Mouse (Mus musculus) intestine, embryonic 16.5 days (tissue): ENCODE results near the gene Tecpr1. TPM values are rescaled to one million over a fixed set of nuclear protein-coding genes. Genes with fewer than 3 reads are reported as not detected.

ENCODE experiments used
- ATAC-seq: fragments of 200-750 bp; cut with Nextera tagmentation; 2 replicates; pipeline ENCODE4 v1.8.0; 2017; ENCODE audit warnings: moderate TSS enrichment, moderate library complexity
- H3K27ac ChIP-seq: fragments of 300-500 bp; sonication (generic); 2 replicates; pipeline ENCODE4 v1.5.1; 2014; ENCODE audit warnings: mild to moderate bottlenecking, low read length
- H3K27me3 ChIP-seq: fragments of 300-500 bp; sonication (generic); replicated peaks from 2 replicates; pipeline ENCODE4 v1.6.1; 2014; ENCODE audit warnings: low read length, control low read depth, mixed read lengths; ENCODE audit not compliant: control insufficient read depth, insufficient read depth
- H3K36me3 ChIP-seq: fragments of 300-500 bp; sonication (generic); 2 replicates; pipeline ENCODE4 v1.6.1; 2014; ENCODE audit warnings: low read length, control low read depth; ENCODE audit not compliant: control insufficient read depth, insufficient read depth
- H3K4me1 ChIP-seq: fragments of 300-500 bp; sonication (generic); 2 replicates; pipeline ENCODE4 v1.6.1; 2014; ENCODE audit warnings: low read length, control low read depth, mixed read lengths; ENCODE audit not compliant: control insufficient read depth, insufficient read depth
- H3K4me2 ChIP-seq: fragments of 300-500 bp; sonication (generic); 2 replicates; pipeline ENCODE4 v1.6.1; 2014; ENCODE audit warnings: low read depth, low read length, control low read depth
- H3K4me3 ChIP-seq: fragments of 300-500 bp; sonication (generic); 2 replicates; pipeline ENCODE4 v1.5.1; 2014; ENCODE audit warnings: mild to moderate bottlenecking, low read length
- H3K9ac ChIP-seq: fragments of 300-500 bp; sonication (generic); 2 replicates; pipeline ENCODE4 v1.6.1; 2014; ENCODE audit warnings: low read depth, low read length
- H3K9me3 ChIP-seq: fragments of 300-500 bp; sonication (generic); 2 replicates; pipeline ENCODE4 v1.6.1; 2016; ENCODE audit warnings: low read length, control low read depth; ENCODE audit not compliant: control insufficient read depth
- WGBS: fragments of 180-500 bp; shearing (Covaris S2); extraction: QIAGEN DNeasy Blood & Tissue Kit; methylation state at CpG from one replicate; pipeline ENCODE4 v1.1.7; 2014; 5-methylcytosine and 5-hydroxymethylcytosine counted together
- polyA plus RNA-seq: library from polyadenylated mRNA; unstranded; fragments of >200 nt; fragmentation: Nextera tagmentation; extraction: Ambion mirVana; gene quantifications from 2 replicates; pipeline ENCODE4 v1.2.1, GENCODE M21; 2015

Tecpr1 gene
- polyA plus RNA-seq, 1 experiment from 2014 or later: 19.3 TPM

DNA sequence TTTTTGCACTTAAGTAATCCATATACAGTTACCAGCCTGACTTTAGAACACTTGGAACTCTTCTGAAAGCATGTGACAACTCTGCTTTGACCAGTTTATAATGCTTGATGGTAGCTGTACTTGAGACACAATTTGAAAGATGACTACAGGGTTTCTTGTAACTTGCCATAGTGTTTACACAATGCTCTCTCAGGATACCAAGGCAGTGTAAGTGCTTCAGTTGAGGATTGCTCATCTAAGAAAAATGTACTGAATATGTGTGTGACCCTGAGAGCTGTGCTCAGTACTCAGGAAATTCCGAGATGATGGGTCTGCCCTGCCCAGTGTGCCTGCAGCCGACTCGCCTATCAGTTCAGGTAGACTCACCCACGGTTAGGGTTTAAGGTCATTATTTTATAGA, 72.1 kb downstream of the Tecpr1 start:
- 90% methylated on average over 4 of the region's 4 CpGs for WGBS
- no peaks in the 10 kb centered on the region for H3K9me3 ChIP-seq
- no peak overlapping the region for H3K9ac ChIP-seq
- H3K36me3 ChIP-seq: peaks cover 5% of the 10 kb centered on the region; the same call in 1 of the 2 replicates
- no peak overlapping the region for H3K4me2 ChIP-seq
- no peak overlapping the region for H3K27ac ChIP-seq
- H3K27me3 ChIP-seq: no peaks in the 10 kb centered on the region
- H3K4me1 ChIP-seq: no peaks in the 10 kb centered on the region
- no peak for ATAC-seq
- H3K4me3 ChIP-seq: no peak overlapping the region

DNA sequence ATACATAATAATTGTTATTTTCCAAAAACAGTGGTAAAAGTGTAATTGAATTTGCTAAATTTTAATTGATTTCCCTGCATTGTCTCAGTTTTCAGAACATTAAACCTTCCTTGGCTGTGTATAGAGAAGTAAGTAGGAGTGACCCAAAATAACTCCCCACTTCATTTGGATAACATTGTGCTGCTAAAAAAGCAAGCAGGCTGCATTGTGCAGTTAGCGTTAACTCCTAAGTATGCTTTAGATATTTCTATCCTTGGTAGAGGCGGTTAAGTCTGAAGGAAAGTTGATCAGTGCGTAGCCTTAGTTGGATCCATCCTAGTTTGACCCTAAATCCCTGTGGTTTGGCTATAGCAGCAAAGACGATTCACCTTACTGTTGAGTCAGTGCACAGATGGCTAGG, 73.9 kb downstream of the Tecpr1 start:
- Histone ChIP-seq H3K9ac (no peak overlapping the region), H3K27ac (no peak overlapping the region), H3K4me1 (no peaks in the 10 kb centered on the region), H3K4me3 (no peak overlapping the region), H3K9me3 (no peaks in the 10 kb centered on the region), H3K27me3 (no peaks in the 10 kb centered on the region), H3K4me2 (no peak overlapping the region), H3K36me3 (peaks cover 5% of the 10 kb centered on the region; the same call in 1 of the 2 replicates)
- ATAC-seq: no peak
- 97% methylated on average over 4 of the region's 4 CpGs for WGBS

DNA sequence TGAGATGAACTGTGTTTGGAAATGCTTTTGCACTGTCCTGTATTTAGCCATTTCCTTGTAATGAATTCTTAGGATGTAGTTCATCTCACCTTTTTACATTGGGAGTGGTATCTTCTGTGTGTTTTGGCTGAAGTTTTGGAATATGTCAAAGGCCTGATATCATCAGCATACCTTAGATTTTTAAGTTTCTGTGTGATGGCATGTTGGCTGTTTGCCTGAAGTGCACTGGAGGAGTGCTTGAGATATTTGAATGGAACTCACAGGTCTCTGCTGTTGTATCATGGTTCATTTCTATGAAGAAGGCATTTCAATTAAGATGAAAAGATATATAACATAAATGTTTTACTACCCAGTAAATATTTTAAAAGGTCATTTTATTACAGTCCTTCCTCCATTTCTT, 76.5 kb downstream of the Tecpr1 start:
- Histone ChIP-seq H3K4me1 (no peaks in the 10 kb centered on the region), H3K4me2 (no peak overlapping the region), H3K4me3 (no peak overlapping the region), H3K9me3 (no peaks in the 10 kb centered on the region), H3K27me3 (no peaks in the 10 kb centered on the region), H3K36me3 (peaks cover 5% of the 10 kb centered on the region; the same call in 1 of the 2 replicates), H3K27ac (no peak overlapping the region), H3K9ac (no peak overlapping the region)
- ATAC-seq: no peak

Other genes with a start within 250 kb of the Tecpr1 start
- 74.2 and 76.7 TPM in 2 replicates for gene Ccz1, start 208.7 kb downstream of the Tecpr1 start, polyA plus RNA-seq
- not detected in 2 replicates for gene Ocm, start 196.9 kb downstream of the Tecpr1 start, polyA plus RNA-seq
- gene Lmtk2, start 123.2 kb downstream of the Tecpr1 start, polyA plus RNA-seq: 4.8 and 5.4 TPM in 2 replicates
- 10.2 and 13.0 TPM in 2 replicates for gene Bhlha15, start 33.3 kb downstream of the Tecpr1 start, polyA plus RNA-seq
- 111 and 142 TPM in 2 replicates for gene Bri3, start 20.8 kb upstream of the Tecpr1 start, polyA plus RNA-seq
- 32.0 and 37.2 TPM in 2 replicates for gene Baiap2l1, start 134.5 kb upstream of the Tecpr1 start, polyA plus RNA-seq